Mouse (Mus musculus) R1 (cell line): ENCODE data around the gene Nrxn1.

ENCODE experiments used
- DNase-seq: peaks from one replicate; pipeline ENCODE4 v3.0.0-alpha.2; 2018; ENCODE audit warnings: low read depth, low spot score

The Nrxn1 gene

GRCm38 (mm10) chr17:90676676-90677075, 416.2 kb downstream of the Nrxn1 start:
- no peak for DNase-seq

GRCm38 (mm10) chr17:90662318-90662717, 430.6 kb downstream of the Nrxn1 start:
- DNase-seq = no peak

- no peak for DNase-seq
Observed at GRCm38 (mm10) chr17:90654506-90654905, 438.4 kb downstream of the Nrxn1 start.

- DNase-seq = no peak
Observed at GRCm38 (mm10) chr17:90653347-90653746, 439.5 kb downstream of the Nrxn1 start.

- no peak for DNase-seq
Observed at GRCm38 (mm10) chr17:90650279-90650678, 442.6 kb downstream of the Nrxn1 start.

GRCm38 (mm10) chr17:90638970-90639524, 453.8 kb downstream of the Nrxn1 start:
- DNase-seq = no peak

- no peak for DNase-seq
Observed at GRCm38 (mm10) chr17:90638183-90638727, 454.6 kb downstream of the Nrxn1 start.

- peak; percentile 85 for DNase-seq
Observed at GRCm38 (mm10) chr17:90631371-90631770, 461.5 kb downstream of the Nrxn1 start.

GRCm38 (mm10) chr17:90629851-90630250, 463.0 kb downstream of the Nrxn1 start:
- DNase-seq = peak; percentile 53

GRCm38 (mm10) chr17:90628469-90628868, 464.4 kb downstream of the Nrxn1 start:
- DNase-seq = peak; percentile 13

GRCm38 (mm10) chr17:90628004-90628403, 464.9 kb downstream of the Nrxn1 start:
- no peak for DNase-seq

- no peak for DNase-seq
Observed at GRCm38 (mm10) chr17:90627395-90627794, 465.5 kb downstream of the Nrxn1 start.

- DNase-seq = peak; percentile 78
Observed at GRCm38 (mm10) chr17:90624591-90625266, 468.1 kb downstream of the Nrxn1 start.

- no peak for DNase-seq
Observed at GRCm38 (mm10) chr17:90621828-90622227, 471.0 kb downstream of the Nrxn1 start.

- DNase-seq = no peak
Observed at GRCm38 (mm10) chr17:90615019-90615418, 477.9 kb downstream of the Nrxn1 start.

GRCm38 (mm10) chr17:90607427-90607806, 485.5 kb downstream of the Nrxn1 start:
- no peak for DNase-seq

- no peak for DNase-seq
Observed at GRCm38 (mm10) chr17:90606718-90607426, 486.0 kb downstream of the Nrxn1 start.

GRCm38 (mm10) chr17:90599570-90600524, 493.0 kb downstream of the Nrxn1 start:
- no peak for DNase-seq

- no peak for DNase-seq
Observed at GRCm38 (mm10) chr17:90594798-90595533, 497.9 kb downstream of the Nrxn1 start.

GRCm38 (mm10) chr17:90586891-90587290, 506.0 kb downstream of the Nrxn1 start:
- DNase-seq = no peak
